Mouse (Mus musculus) frontal cortex, adult (tissue): ENCODE measurements around the gene Fbln5.

Experiments
- ATAC-seq: cut with Nextera tagmentation; 2 replicates; pipeline ENCODE4 v1.9.2; 2017; ENCODE audit warnings: mild to moderate bottlenecking, moderate library complexity, mixed read lengths; ENCODE audit not compliant: low TSS enrichment

The Fbln5 gene

DNA sequence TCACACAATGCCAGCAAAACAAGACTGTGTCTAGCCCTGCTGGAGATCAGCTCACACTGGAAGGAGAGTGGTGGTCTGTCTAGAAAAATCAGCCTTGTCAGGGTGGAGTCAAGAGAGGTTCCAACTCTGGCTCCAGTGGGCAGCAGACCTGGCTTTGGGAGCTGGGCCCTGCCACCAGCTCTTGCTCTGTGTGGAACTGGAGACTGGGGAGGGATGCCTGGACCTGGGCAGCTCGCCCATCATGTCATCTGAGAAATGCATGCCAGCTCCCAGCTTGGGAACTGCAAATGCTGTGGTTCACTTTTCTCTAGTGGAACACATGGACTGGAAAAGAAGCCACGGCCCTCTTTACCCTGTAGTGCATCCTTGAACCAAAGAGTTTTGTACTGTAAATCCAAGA is 8.3 kb downstream of the Fbln5 start:
- ATAC-seq = no peak

DNA sequence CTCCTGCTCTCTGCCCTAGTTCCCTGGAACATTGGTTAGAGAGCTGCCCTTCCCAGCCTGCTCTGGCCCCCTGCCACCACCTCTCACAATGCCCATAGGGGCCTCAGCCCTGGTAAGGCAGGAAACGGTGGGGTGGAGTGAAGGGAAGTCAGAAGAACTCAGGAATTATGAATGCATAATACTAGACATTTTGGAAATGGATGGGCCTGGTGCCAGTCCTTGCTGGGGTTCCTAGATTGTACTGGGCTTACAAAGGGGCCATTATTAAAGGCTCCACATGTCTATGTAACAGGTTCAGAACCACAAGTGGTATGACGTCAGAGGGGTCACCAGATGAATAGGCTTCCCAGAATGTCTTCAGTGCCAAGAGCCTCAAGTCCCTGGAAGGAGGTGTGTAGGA is 11.5 kb downstream of the Fbln5 start:
- ATAC-seq = no peak

DNA sequence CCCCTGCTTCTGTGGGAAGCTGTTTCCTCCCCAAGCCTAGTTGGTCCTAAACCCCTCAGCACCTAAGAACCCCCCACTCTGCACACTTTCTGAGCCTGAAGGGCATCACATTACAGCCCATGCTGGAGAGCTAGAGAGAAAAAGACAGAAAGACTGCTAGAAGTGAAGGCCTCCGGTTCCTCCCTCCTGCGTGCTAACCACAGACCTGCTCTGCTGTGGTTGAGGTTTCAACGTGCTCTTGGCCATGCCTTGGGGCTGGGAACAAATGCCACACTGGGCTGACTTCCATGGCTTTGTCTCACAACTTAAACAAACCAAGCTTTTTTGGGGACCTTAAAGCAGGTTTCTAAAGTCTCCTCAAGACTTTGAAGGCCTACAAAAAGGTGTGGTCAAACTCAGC is 16.4 kb downstream of the Fbln5 start:
- ATAC-seq = no peak

DNA sequence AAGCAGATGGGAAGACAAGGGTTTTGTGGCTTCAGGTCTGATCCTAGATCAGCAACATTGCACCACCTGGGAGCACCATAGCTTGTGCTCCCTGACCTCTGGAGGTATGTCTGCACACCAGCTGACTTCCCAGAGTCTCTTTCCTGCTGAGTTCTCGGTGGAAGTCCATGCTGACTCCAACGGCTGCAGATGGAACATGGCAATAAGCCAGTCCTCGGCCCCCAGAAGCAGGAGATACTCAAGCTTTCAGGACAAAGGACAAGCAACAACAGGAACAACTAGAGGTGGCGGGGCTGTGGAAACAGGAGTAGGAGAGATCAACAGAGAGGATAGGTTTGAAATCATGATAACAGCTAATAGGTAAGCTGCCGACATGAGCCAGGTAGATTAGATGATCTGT is 17.1 kb downstream of the Fbln5 start:
- ATAC-seq = no peak

DNA sequence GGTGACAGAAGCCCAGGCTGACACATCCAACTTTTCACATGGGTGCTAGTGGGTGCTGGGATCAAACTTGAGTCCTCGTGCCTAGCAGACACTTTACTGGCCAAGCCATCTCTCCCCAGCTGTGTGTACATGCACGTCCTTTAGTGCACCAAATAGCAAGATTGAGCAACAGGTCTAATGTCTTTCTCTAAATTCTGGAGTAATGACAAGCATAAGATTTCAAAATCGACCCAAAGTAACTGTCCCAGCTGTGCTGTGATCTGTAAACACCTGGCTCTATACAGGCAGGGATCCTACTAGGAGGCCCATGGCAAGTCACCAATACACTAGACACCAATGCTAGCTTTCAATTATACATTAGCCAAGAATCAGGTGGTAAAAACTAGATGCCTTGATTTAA is 17.8 kb downstream of the Fbln5 start:
- ATAC-seq = no peak

DNA sequence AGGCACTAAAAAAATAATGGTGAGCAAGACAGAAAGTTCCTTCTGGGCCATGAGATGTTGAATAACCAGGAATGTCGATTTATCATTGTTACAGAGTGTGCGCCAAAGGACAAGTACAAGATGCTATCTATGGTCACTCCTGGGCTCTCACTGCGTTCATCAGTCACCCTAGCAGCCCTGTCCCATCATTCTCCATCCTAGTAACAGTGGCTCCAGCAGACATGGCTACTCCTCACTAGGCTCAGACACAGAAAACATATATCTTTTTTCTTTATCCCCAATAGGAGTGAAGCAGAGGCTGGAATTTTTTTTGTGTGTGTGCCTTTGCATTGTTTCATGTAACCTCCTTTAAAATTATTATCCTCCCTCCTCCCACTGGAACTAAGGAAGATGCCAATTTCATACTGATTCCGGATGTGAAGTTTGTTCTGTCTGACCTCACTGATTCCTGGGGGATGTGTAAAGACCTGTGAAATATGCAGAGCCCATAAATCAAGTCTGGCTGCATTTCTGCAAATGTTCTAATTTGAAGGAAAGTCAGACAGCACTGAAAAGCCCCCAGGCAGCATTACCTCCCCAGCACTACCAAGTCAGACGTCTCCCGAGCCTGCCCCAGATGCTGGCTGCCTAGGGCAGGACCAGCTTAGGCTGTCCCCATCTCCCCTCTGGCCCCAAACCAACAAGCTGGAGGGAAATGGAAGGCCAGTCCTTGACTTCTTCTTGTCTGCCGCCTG is 20.5 kb downstream of the Fbln5 start:
- no peak for ATAC-seq

DNA sequence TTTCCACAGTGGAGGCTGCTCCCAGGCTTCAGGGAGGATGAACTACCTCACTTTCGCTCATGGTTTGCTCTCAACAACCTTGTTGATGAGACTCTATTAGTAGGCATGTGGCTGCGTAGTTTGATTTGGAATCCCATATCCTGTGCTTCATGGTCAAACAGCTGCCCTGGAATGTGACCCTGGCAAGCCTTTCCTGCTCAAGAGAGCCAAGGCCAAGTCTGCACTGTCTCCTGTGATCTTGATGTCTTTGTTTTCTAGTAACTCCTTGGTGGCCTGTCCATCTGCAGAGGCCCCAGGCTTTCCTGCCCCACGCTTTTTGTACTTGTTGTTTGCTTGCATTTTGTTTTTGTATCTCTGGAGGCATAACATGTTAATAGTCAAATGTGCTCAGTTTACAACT is 24.4 kb downstream of the Fbln5 start:
- no peak for ATAC-seq

DNA sequence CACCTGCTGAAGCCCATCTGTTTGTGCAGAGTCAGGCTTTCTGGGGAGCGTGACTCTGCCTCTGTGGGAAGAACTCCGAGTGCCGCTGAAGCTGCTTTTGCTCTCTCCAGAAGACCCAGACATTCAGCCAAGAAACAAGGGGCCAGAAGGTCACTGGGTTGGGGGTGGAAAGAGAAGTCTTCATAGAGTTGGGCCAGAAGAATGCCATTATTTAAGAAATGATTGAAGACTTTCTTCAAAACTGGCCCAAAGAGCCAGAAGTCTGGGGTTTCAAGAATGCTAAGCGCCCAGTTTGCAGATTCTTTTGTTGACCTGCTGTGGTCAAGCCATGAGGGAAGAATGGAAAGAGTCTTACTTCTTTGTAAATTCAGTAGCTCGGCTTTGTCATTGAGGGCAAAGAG is 25.6 kb downstream of the Fbln5 start:
- no peak for ATAC-seq

DNA sequence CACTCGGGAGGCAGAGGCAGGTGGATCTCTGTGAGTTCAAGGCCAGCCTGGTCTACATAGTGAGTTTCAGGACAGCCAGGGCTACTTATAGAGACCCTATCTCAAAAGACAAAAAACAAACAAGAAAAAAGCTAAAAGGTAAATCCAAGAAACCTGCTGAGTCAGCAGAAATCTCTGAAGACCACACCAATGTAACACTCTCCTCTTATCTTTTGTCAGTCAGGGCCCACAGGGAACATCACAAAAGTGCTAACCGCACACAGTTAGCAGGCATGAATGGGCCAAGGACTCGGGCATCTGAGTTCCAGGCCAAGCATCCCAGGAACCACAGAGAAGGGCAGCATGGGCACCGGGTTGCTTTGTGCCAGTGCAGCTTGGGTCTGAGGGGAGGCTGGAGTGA is 26.2 kb downstream of the Fbln5 start:
- ATAC-seq = no peak

DNA sequence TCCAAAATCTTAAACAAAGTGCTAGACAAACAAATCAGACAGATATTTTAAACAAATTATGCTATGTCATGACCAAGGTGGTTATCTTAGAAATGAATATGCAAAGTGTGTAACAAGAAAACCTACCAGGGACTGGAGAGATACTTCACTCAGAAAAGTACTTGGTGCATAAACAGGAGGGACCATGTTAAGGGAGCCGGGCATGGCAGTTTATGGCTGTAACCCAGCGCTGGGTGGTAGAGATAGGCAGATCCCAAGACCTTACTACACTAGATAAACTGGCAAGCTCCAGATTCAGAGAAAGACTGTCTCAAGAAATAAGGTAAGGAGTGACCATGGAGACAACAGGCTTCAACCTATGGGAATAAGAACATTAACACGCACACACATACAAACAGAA is 29.1 kb downstream of the Fbln5 start:
- ATAC-seq = no peak

DNA sequence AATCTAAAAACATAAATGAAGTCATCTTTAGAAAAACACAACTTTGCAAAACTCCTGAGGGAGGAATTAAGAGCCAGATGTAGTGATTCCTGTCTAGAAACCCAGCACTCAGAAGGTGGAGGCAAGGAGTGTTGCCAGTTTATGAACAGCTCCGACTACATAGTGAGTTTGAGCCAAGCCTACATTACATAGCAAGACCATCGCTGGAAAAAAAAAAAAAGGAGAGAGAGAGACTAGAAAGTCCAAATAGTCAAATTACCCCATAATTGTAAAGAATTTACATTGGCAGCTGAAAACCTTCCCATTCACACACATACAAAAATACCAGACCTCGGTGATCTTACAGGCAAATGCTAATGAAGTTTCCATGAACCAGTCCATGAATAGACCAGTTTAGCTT is 29.6 kb downstream of the Fbln5 start:
- ATAC-seq = no peak

DNA sequence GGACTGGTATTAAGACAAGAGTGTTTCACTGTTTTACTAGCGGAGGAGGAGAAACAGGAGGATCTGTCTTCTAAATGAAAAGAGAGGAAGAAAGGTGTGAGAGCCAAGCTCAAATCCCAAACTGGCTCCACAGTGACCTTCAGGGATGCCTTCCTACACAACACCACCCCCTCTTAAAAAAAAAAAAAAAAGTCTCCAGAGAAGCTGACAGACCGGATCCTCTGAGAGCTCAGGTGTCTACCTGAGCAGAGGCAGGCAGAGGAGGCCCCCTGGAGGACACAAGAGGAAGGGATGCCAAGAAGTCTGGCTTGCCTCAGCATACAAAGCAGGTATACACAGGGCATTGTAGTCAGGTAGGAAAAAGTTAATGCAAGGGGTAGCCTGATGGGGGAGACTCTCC is 36.1 kb downstream of the Fbln5 start:
- no peak for ATAC-seq

DNA sequence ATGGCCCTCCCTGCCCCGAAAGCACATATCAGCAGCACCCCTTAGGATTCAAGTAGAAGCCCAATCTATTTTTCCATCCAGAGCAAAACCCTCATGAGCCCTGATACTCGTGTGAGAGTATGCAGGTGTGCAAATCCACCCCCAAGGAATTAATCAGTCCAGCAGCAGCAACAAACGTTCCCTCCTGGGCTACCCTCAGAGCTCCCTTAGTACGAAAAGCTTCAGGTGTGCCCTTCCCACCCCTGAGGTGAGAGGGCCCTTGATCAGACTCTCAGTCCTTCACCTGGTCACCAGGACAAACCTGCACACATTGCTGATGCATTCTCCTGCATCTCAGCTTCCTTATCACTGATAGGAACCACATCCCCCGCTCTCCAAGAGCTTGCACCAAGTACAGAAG is 37.9 kb downstream of the Fbln5 start:
- ATAC-seq = no peak

DNA sequence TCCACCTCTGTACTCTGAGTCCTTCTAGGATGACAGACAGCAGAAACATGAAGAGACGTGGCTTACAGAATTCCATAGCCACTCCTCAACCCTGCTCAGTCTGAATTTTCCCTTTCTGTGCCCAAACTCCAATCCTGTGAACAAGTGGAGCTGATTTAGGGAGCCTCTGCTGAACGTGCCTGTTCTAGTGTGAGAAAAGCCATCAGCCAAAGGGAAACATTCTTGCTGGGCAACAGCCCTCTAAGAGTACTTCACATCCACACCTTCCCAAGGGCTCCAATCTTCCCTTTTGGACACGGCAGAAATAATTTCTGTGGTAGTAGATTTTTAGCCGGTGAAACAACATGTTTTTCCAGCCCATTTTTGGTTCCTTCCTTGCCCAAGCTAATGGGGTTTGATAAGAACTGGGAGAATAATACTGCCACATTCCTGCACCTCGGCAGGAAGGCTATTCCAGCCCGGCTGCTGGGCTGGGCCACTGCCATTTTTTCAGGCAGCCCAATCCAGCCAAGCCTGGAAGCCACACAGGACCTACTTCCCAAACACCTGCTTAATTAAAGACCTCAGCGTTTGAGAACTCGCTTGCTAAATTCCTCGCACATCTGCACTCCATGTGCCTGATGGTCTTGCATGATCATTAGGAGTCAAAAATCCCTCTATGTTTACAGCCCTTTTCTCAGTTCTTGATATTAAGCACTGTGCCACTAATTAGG is 41.1 kb downstream of the Fbln5 start:
- ATAC-seq = no peak

DNA sequence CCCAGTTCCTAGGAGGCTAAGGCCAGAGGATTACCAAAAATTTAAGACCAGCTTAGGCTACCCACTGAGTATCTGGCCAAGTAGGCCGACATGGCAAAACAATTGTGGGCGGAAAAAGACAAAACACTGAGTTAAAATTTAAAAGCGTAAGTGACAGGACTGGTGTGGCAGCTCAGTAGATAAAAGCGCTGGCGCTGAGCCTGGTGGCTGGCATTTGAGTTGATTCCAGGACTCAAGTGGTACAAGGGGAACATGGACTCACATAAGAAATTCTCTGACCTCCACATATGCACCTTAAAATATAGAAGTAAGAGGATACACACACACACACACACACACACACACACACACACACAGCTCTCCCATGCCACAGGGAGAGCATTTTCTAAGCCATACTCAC is 42.5 kb downstream of the Fbln5 start:
- no peak for ATAC-seq

DNA sequence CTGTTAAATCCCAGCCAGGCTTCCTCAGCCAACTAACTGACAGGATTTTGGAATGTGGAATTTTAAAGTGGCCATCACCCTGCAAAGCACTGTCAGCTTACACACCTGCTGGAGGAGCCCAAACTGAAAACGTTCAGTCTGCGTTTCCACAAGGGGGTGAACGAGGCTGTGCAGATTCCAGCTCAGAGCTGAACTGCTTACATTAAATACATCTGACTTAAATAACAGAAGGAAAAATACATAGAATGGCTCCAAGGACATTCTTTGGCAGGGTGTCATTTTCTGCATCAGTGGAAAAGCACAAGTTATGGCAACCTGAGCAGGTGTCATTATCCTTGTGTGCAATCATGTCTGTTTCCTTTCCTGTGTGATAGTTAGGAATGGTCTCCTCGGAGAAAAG is 44.7 kb downstream of the Fbln5 start:
- ATAC-seq = no peak

DNA sequence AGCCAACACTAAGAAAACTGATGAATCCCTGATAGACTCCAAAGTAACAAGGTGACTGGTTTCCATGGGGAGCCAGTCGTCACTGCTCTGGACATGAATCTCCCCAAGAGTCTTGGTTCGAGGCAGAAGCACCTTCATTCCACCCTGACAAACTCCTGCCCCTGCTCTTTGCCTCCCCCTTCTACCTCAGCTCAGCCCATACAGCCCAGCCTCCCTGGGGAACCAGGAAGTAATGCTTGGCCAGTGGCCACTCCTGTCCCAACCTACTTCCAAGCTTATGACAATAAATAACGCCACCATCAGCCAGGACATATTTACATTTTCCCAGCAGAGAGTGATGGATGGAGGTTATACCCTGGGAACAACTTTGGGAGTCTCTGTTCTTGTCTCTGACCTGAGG is 45.9 kb downstream of the Fbln5 start:
- ATAC-seq = no peak

DNA sequence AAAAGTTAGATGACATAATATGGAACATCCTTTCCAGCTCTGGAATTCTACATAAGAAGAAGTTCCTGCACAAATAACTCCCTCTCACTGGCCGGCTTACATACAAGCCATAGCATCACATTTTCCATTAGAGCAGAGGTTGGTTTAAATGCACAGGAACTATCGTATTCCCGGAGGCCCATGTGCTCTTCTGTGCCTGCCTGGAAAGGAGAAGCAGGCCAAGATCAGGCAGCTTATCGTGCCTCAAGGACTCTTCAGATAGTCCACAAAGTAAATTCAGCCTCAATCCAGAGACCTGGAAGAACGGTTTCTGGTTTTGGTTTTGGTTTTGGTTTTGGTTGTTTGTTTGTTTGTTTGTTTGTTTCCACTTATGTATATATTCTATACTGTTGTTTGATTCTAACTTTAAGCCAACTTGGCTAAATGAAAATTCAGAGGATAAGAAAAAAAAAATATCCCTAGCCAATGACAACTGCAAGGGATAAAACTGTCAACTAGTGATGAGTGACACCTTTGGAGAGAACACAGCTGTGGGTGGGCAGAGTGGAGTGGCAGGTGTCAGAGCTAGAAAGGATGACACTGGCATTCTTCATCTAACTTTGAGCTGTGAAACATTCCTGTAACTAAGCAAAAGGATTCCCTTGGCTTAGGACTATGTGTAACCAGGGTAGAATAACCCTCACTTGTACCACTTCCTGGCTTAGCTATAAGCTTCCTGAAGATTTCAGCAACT is 48.4 kb downstream of the Fbln5 start:
- no peak for ATAC-seq

DNA sequence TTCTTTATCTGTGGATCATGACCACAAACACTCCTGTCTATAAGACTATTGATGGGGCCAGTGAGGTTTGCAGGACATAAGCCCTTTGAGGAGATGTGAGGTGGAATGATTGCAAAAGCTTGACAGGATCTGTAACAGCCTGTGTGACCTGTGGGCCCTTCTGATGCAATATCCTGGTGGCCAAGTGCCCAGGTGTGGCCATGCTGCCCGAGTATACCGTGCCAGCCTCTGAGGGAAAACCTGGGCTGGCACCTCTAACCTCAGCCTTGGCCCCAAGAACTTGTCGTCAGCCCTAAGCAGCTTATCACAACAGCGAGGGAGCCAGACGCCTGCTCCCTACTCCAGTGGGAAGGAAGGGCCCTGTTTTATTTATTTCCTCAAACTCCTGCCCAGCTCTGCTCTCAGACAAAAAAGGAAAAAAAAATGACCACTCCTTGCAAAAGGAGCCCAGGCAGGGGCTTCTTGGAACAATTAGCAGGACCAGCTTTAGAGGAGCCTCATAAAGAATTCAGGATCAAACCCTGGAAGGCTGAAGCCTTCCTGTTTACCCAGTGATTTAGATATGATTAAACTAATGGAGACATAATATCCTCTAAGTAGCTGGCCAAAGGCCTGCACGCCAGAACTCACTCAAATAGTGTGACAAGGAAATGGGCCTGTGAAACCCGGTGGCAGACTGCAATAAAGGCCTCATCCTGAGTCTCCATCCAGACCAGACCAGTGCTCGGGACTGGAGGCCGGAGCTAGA is 51.4 kb downstream of the Fbln5 start:
- ATAC-seq = no peak

DNA sequence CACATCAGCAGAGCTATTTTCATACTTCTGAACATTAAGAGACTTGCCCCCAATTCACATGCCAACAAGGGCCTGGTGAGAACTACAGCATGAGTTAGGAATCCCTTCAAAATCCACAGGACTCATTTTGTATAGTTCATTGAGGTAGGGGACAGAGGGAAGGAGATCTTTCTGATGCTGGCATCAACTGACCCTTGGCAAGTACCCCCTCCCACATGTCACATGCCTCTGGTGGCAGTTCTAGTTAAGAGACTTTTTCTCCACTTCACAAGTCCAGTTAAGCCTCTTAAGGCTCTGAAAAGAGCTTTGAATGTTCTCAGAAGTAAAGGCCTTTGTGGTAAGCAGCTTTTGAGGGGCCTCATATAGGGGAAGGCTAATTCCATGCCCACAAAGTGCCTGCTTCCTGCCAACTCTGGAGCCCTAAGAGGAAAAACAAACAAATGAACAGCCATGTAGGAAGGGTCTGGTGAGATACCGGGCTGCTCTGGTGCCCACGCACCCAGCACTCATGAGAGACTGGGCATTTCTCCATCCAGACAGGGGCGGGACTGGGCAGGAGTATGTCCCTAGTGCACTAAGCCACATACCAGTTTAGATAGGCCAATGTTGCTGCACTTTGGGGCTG is 52.5 kb downstream of the Fbln5 start:
- ATAC-seq = no peak

DNA sequence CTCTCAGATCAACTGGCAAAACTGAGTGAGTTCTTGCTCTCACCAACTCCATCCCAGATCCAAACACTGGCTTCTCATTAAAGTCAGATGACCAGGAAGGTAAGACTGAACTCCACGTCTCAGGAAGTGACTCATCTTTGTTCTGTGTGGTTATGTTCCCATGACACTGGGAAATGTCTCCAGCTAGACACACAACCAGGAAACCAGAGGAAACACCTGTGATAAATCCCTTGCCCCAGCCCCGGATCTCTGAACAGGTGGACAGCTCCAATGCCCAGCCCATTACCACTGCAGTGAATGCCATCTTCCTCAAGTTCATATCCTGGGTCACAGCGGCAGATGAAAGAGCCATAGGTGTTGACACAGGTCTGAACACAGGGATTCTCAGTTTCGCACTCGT is 54.0 kb downstream of the Fbln5 start:
- ATAC-seq = no peak

DNA sequence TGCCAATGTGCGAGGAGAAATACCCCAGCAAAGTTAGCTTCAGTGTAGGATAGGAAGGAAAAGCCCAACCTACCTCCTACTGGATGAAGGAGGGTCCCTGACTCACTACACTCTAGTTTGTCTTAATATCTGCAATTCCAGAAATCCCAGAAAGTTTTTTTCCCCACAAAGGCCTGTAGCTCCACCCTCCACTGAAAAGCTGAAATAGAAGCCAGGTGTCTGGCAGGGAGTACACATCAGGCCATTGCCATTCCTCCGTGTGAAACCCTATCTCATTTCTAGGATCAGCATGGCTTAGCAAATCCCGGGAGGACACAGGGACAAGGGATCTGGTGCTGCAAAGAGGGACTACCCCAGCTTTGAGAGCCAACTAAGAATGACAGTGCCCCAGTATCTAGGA is 55.8 kb downstream of the Fbln5 start:
- ATAC-seq = no peak
